Mouse (Mus musculus): ENCODE results near the gene Trim80. TPM values are rescaled to one million over a fixed set of nuclear protein-coding genes. Genes with fewer than 3 reads are reported as not detected.
A peak's percentile ranks its signal among the peaks of the same experiment; 100 is the strongest.
"Not testable (repeated sequence)": the region's sequence is repeated elsewhere in the genome, so short reads cannot be mapped to it uniquely, and the experiment has no call there.

Trim80 gene
- total and polyA plus RNA-seq, 2 experiments = 0.74 to 2.0 TPM

DNA sequence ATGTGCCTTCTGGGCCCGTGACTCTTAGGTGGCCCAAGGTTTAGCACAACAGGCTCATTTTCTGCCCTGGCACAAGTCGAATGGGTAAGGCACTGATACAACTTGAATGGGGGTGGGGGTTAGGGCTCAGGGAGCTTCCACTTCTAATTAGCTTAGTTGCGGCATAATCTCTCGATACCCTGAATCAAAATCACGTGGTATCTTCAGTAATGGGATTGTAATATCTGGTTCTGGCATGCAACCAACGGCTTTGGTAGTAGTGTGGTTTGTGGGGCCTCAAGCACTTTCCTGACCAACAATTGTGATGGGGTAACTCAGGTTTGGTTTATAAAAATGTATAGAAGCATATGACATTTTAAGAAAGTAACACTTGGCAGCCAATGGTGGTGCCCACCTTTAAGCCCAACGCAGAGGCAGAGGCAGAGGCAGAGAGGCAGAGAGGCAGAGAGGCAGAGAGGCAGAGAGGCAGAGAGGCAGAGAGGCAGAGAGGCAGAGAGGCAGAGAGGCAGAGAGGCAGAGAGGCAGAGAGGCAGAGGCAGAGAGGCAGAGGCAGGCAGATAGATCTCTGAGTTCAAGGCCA is 12.0 kb downstream of the Trim80 start:
- TF ChIP-seq POLR2A (IDR thresholded peaks at IDR 0.05; ENCODE audit: extremely low read depth, insufficient read depth, low read length) (no peak), CTCF (IDR thresholded peaks at IDR 0.05; ENCODE audit: low read depth, low read length) (no peak)
- Histone ChIP-seq H3K27me3 (ENCODE audit: control insufficient read depth, insufficient read depth, low read length) (no peaks in the 10 kb centered on the region), H3K79me2 (ENCODE audit: control insufficient read depth, insufficient read depth, low read length) (no peaks in the 10 kb centered on the region), H3K27ac (replicated peaks; ENCODE audit: insufficient read depth, low read depth, low read length) (no peak overlapping the region), H3K4me1 (ENCODE audit: control insufficient read depth, insufficient read depth, low read length) (peaks cover 22% of the 10 kb centered on the region), H3K9ac (ENCODE audit: low read depth, low read length) (no peak overlapping the region), H3K4me3 (ENCODE audit: insufficient read depth, low read depth, low read length) (no peak overlapping the region), H3K36me3 (ENCODE audit: control insufficient read depth, insufficient read depth, low read length) (no peaks in the 10 kb centered on the region)
- 89% methylated on average over 7 of the region's 7 CpGs for WGBS
- no peak for DNase-seq (ENCODE audit: extremely low read depth, low read depth, low spot score)

DNA sequence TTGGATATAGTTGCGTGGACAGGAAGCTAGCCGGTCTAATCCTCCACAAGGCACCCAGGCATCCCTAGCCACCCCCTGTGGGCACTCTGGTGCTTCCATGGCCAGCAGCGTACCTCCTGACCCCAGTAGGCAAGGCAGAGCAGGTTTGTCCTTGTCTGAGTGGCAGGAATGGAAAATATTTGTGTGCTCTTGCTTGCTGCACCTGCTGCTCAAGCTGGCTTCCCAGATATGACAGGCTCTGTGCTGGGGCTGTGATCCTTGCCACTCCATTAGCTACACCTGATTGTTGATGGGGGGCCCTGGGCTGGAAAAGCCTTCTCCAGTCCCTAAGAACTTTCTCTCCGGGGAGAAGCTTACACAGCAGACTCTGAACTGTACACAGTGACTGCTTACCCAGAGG is 13.0 kb downstream of the Trim80 start:
- Histone ChIP-seq H3K36me3 (ENCODE audit: control insufficient read depth, insufficient read depth, low read length) (no peaks in the 10 kb centered on the region), H3K4me1 (ENCODE audit: control insufficient read depth, insufficient read depth, low read length) (peaks cover 25% of the 10 kb centered on the region), H3K27ac (replicated peaks; ENCODE audit: insufficient read depth, low read depth, low read length) (no peak overlapping the region), H3K9ac (ENCODE audit: low read depth, low read length) (no peak overlapping the region), H3K79me2 (ENCODE audit: control insufficient read depth, insufficient read depth, low read length) (no peaks in the 10 kb centered on the region), H3K4me3 (ENCODE audit: insufficient read depth, low read depth, low read length) (no peak overlapping the region), H3K27me3 (ENCODE audit: control insufficient read depth, insufficient read depth, low read length) (no peaks in the 10 kb centered on the region)
- TF ChIP-seq POLR2A (IDR thresholded peaks at IDR 0.05; ENCODE audit: extremely low read depth, insufficient read depth, low read length) (no peak), CTCF (IDR thresholded peaks at IDR 0.05; ENCODE audit: low read depth, low read length) (no peak)
- WGBS = 69% methylated on average over 4 of the region's 4 CpGs
- DNase-seq (ENCODE audit: extremely low read depth, low read depth, low spot score) = no peak

DNA sequence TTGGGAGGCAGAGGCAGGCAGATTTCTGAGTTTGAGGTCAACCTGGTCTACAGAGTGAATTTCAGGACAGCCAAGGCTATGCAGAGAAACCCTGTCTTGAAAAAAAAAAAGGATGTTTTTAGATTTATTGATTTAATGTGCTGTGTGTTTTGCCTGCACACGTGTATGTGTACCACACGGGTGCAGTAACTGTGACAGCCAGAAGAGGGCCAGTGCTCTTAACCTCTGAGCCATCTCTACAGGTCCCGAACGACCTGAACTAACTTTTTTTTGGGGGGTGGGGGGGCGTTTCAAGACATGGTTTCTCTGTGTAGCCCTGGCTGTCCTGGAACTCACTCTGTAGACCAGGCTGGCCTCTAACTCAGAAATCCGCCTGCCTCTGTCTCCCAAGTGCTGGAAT is 14.5 kb downstream of the Trim80 start:
- not testable (repeated sequence) for H3K9ac ChIP-seq (ENCODE audit: low read depth, low read length); H3K79me2 ChIP-seq (ENCODE audit: control insufficient read depth, insufficient read depth, low read length); H3K4me3 ChIP-seq (ENCODE audit: insufficient read depth, low read depth, low read length); H3K36me3 ChIP-seq (ENCODE audit: control insufficient read depth, insufficient read depth, low read length); H3K27ac ChIP-seq (replicated peaks; ENCODE audit: insufficient read depth, low read depth, low read length); DNase-seq (ENCODE audit: extremely low read depth, low read depth, low spot score); H3K27me3 ChIP-seq (ENCODE audit: control insufficient read depth, insufficient read depth, low read length)
- peaks cover 18% of the 10 kb centered on the region for H3K4me1 ChIP-seq (ENCODE audit: control insufficient read depth, insufficient read depth, low read length)
- 93% methylated on average over 6 of the region's 6 CpGs for WGBS

DNA sequence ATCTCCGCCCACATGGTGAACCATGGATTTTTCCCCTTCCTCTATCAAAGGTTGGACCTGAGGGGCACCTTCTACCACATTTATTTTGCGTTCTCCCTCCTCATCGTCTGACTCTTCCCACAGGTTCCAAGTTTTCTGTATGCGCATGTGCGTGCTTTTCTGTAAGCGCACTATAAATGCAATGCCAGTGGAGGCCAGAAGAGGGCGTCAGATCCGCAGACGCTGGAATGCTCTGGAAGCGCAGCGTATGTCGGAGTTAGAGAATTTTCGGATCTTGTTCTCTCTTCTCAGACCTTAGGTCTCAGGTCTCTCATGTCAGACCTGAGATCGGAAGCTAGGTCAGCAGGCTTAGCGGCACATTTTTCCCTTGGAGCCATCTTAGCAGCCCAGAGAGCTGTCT is 15.3 kb downstream of the Trim80 start:
- TF ChIP-seq POLR2A (IDR thresholded peaks at IDR 0.05; ENCODE audit: extremely low read depth, insufficient read depth, low read length) (no peak), CTCF (IDR thresholded peaks at IDR 0.05; ENCODE audit: low read depth, low read length) (0 out of 2 replicates have a peak, but pooled peaks have one; percentile 11)
- no peak for DNase-seq (ENCODE audit: extremely low read depth, low read depth, low spot score)
- 94% methylated on average over 15 of the region's 15 CpGs for WGBS
- Histone ChIP-seq H3K4me3 (ENCODE audit: insufficient read depth, low read depth, low read length) (no peak overlapping the region), H3K4me1 (ENCODE audit: control insufficient read depth, insufficient read depth, low read length) (peaks cover 12% of the 10 kb centered on the region), H3K79me2 (ENCODE audit: control insufficient read depth, insufficient read depth, low read length) (no peaks in the 10 kb centered on the region), H3K27ac (replicated peaks; ENCODE audit: insufficient read depth, low read depth, low read length) (no peak overlapping the region), H3K9ac (ENCODE audit: low read depth, low read length) (no peak overlapping the region), H3K36me3 (ENCODE audit: control insufficient read depth, insufficient read depth, low read length) (no peaks in the 10 kb centered on the region), H3K27me3 (ENCODE audit: control insufficient read depth, insufficient read depth, low read length) (no peaks in the 10 kb centered on the region)

DNA sequence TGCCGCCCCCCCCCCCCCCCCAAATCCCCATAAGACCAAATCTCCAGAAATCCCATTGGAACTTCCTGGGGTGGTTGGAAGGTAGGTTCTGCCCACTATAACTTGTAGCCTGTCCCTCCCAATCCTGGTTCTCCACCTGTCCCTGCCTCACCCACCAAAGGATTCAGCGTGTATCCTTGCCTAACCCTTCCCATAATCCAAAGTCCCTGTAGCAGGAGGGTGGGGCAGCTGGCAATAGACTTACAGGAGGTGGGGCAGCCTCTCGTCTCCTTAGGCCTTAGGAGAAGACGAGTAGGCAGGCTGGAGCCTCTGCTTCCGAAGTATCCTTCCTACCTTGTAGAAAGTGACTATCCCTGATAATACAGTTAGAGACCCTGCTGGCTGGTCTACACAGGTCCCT is 15.8 kb downstream of the Trim80 start:
- no peak for DNase-seq (ENCODE audit: extremely low read depth, low read depth, low spot score)
- no peaks in the 10 kb centered on the region for H3K27me3 ChIP-seq (ENCODE audit: control insufficient read depth, insufficient read depth, low read length)
- TF ChIP-seq POLR2A (IDR thresholded peaks at IDR 0.05; ENCODE audit: extremely low read depth, insufficient read depth, low read length) (no peak), CTCF (IDR thresholded peaks at IDR 0.05; ENCODE audit: low read depth, low read length) (no peak)
- no peak overlapping the region for H3K9ac ChIP-seq (ENCODE audit: low read depth, low read length)
- H3K27ac ChIP-seq (replicated peaks; ENCODE audit: insufficient read depth, low read depth, low read length) = no peak overlapping the region
- no peak overlapping the region for H3K4me3 ChIP-seq (ENCODE audit: insufficient read depth, low read depth, low read length)
- 96% methylated on average over 5 of the region's 5 CpGs for WGBS
- no peaks in the 10 kb centered on the region for H3K36me3 ChIP-seq (ENCODE audit: control insufficient read depth, insufficient read depth, low read length)
- H3K4me1 ChIP-seq (ENCODE audit: control insufficient read depth, insufficient read depth, low read length) = peaks cover 12% of the 10 kb centered on the region
- H3K79me2 ChIP-seq (ENCODE audit: control insufficient read depth, insufficient read depth, low read length) = no peaks in the 10 kb centered on the region

DNA sequence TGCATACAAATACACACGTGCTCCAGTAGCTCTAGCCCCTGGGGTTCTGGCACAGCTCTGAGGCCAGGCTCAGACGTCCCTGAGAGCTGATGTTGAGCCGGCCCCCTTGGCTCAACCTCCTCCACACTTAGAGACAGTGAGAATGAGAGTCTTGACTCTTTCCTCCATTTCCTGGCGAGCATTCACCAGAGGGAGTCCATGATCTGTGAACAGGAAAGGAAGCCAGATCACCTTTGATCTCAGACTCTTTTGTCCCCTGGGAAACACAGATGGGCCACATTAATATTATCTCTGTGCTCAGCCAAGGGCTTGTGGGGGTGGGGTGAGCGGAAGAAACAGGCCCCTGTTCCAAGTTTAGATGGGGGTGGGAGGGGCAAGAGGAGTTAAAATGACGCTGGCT is 17.1 kb downstream of the Trim80 start:
- peak; percentile 78 for DNase-seq (ENCODE audit: extremely low read depth, low read depth, low spot score)
- H3K4me1 ChIP-seq (ENCODE audit: control insufficient read depth, insufficient read depth, low read length) = peaks cover 19% of the 10 kb centered on the region
- no peaks in the 10 kb centered on the region for H3K36me3 ChIP-seq (ENCODE audit: control insufficient read depth, insufficient read depth, low read length)
- 0 out of 2 replicates have a peak overlapping the region, but pooled peaks have one; percentile 19 for H3K27ac ChIP-seq (replicated peaks; ENCODE audit: insufficient read depth, low read depth, low read length)
- TF ChIP-seq CTCF (IDR thresholded peaks at IDR 0.05; ENCODE audit: low read depth, low read length) (no peak), POLR2A (IDR thresholded peaks at IDR 0.05; ENCODE audit: extremely low read depth, insufficient read depth, low read length) (no peak)
- H3K79me2 ChIP-seq (ENCODE audit: control insufficient read depth, insufficient read depth, low read length) = no peaks in the 10 kb centered on the region
- no peak overlapping the region for H3K4me3 ChIP-seq (ENCODE audit: insufficient read depth, low read depth, low read length)
- no peaks in the 10 kb centered on the region for H3K27me3 ChIP-seq (ENCODE audit: control insufficient read depth, insufficient read depth, low read length)
- 30% methylated on average over 6 of the region's 6 CpGs for WGBS
- H3K9ac ChIP-seq (ENCODE audit: low read depth, low read length) = no peak overlapping the region
